Mouse (Mus musculus): ENCODE measurements around the gene Spata2l. TPM values are rescaled to one million over a fixed set of nuclear protein-coding genes. Genes with fewer than 3 reads are reported as not detected.
"Not testable (repeated sequence)": the region's sequence is repeated elsewhere in the genome, so short reads cannot be mapped to it uniquely, and the experiment has no call there.

Gene Spata2l
- polyA plus RNA-seq, 1 experiment from 2014 or later = 7.0 TPM

DNA sequence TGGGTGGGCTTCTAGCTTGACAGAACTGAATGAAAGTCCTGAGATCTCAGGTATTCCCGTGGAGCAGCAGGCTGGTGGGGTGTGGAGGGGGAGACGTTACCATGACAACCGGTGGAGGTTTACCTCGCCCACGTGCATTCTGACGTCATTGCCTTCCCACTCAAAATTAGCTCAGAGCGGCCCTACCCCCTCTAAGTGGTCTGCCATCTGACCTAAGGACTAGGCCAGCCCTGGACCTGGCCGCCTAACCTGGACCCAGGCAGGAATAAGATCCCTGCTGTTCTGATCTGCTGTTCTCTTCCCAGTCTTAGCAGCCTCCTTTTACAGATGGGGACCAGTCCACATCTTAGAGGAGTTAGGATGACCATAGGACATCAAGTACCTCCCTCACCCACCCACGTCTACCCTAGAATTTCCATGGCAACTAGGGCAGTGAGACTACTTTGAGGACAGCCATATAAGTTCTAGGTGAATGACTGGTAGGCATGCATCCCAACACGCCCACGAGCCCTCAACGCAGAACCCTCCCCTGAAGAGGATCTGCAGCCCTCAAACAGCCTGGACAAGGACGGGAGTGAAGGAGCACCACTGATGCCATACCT, 1.0 kb downstream of the Spata2l start:
- Histone ChIP-seq H3K4me1 (ENCODE audit: control insufficient read depth, insufficient read depth, low read length) (peaks cover 3% of the 10 kb centered on the region; the same call in 1 of the 2 replicates), H3K9ac (replicated peaks; ENCODE audit: low read depth, low read length) (no peak overlapping the region), H3K27ac (ENCODE audit: low read depth, low read length) (no peak overlapping the region), H3K4me2 (ENCODE audit: low read depth, low read length) (peak overlapping the region; percentile 52), H3K4me3 (ENCODE audit: low read depth, low read length) (peak overlapping the region; percentile 31), H3K9me3 (ENCODE audit: control insufficient read depth, low read length) (no peaks in the 10 kb centered on the region), H3K27me3 (ENCODE audit: control insufficient read depth, insufficient read depth, low read length) (no peaks in the 10 kb centered on the region), H3K36me3 (ENCODE audit: control insufficient read depth, insufficient read depth, low read length) (no peaks in the 10 kb centered on the region)
- 29% methylated on average over 13 of the region's 13 CpGs for WGBS
- no peak for ATAC-seq (ENCODE audit: low read depth)

- H3K9me3 ChIP-seq (ENCODE audit: control insufficient read depth, low read length) = no peaks in the 10 kb centered on the region
- no peak overlapping the region for H3K27ac ChIP-seq (ENCODE audit: low read depth, low read length)
- H3K4me2 ChIP-seq (ENCODE audit: low read depth, low read length) = no peak overlapping the region
- H3K27me3 ChIP-seq (ENCODE audit: control insufficient read depth, insufficient read depth, low read length) = no peaks in the 10 kb centered on the region
- no peak overlapping the region for H3K4me3 ChIP-seq (ENCODE audit: low read depth, low read length)
- H3K36me3 ChIP-seq (ENCODE audit: control insufficient read depth, insufficient read depth, low read length) = no peaks in the 10 kb centered on the region
- peaks cover 3% of the 10 kb centered on the region; the same call in 1 of the 2 replicates for H3K4me1 ChIP-seq (ENCODE audit: control insufficient read depth, insufficient read depth, low read length)
- ATAC-seq (ENCODE audit: low read depth) = no peak
- WGBS = 79% methylated on average over 11 of the region's 11 CpGs
- H3K9ac ChIP-seq (replicated peaks; ENCODE audit: low read depth, low read length) = no peak overlapping the region
Measured at GRCm38 (mm10) chr8:123233760-123234159, 2.3 kb downstream of the Spata2l start.

- Histone ChIP-seq H3K27ac (ENCODE audit: low read depth, low read length) (no peak overlapping the region), H3K9ac (replicated peaks; ENCODE audit: low read depth, low read length) (no peak overlapping the region), H3K4me3 (ENCODE audit: low read depth, low read length) (no peak overlapping the region), H3K4me2 (ENCODE audit: low read depth, low read length) (no peak overlapping the region), H3K9me3 (ENCODE audit: control insufficient read depth, low read length) (no peaks in the 10 kb centered on the region), H3K36me3 (ENCODE audit: control insufficient read depth, insufficient read depth, low read length) (no peaks in the 10 kb centered on the region), H3K4me1 (ENCODE audit: control insufficient read depth, insufficient read depth, low read length) (peaks cover 3% of the 10 kb centered on the region; the same call in 1 of the 2 replicates), H3K27me3 (ENCODE audit: control insufficient read depth, insufficient read depth, low read length) (no peaks in the 10 kb centered on the region)
- ATAC-seq (ENCODE audit: low read depth) = peak; percentile 35; the same call in 1 of the 2 replicates
- WGBS = 46% methylated on average over 11 of the region's 13 CpGs
Measured at GRCm38 (mm10) chr8:123233300-123233699, 2.7 kb downstream of the Spata2l start.

DNA sequence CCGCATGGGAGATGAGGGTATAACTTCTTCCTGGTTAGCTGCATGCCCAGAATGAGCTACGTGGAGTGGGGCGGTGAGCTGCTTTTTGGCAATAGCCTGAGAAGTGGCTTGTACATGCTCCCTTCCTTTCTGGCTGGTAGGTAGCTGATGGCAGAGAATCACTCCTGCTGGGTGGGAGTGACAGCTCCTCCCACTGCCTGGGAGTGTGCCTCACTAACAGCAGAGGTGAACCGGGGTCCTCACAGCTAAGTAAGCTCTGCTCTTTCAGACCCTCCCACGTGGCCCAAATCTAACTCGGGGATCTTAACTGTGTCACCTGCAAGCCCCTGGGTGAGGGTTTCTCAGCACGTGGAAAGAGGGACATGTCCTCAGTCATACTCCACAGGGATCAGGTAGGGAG, 3.5 kb downstream of the Spata2l start:
- no peak overlapping the region for H3K4me2 ChIP-seq (ENCODE audit: low read depth, low read length)
- 0 out of 2 replicates have a peak, but pooled peaks cover 2% of the 10 kb centered on the region for H3K36me3 ChIP-seq (ENCODE audit: control insufficient read depth, insufficient read depth, low read length)
- H3K4me1 ChIP-seq (ENCODE audit: control insufficient read depth, insufficient read depth, low read length) = peaks cover 3% of the 10 kb centered on the region; the same call in 1 of the 2 replicates
- H3K27me3 ChIP-seq (ENCODE audit: control insufficient read depth, insufficient read depth, low read length) = no peaks in the 10 kb centered on the region
- ATAC-seq (ENCODE audit: low read depth) = no peak
- H3K4me3 ChIP-seq (ENCODE audit: low read depth, low read length) = no peak overlapping the region
- no peak overlapping the region for H3K9ac ChIP-seq (replicated peaks; ENCODE audit: low read depth, low read length)
- no peaks in the 10 kb centered on the region for H3K9me3 ChIP-seq (ENCODE audit: control insufficient read depth, low read length)
- WGBS = 23% methylated on average over 7 of the region's 7 CpGs
- no peak overlapping the region for H3K27ac ChIP-seq (ENCODE audit: low read depth, low read length)

DNA sequence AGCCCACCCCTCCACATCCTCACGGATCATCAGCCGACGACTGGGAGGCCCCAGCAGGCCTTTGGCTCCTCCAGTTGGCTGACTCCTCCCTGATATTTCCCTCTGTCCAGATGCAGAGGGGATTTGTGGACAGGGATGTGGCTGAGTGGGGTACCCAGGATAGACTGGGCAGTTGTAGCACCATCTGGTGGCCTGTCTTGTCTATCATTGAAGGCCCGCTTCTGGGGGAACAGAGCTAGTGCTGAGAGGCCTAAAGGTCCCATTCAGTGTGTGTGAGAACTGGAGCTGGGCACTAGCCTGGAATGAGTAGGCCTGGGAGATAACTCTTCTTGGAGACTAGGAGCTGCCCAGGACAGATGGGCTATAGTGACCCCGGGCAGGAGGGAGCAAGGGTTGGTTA, 4.3 kb downstream of the Spata2l start:
- Histone ChIP-seq H3K27me3 (ENCODE audit: control insufficient read depth, insufficient read depth, low read length) (no peaks in the 10 kb centered on the region), H3K4me1 (ENCODE audit: control insufficient read depth, insufficient read depth, low read length) (peaks cover 3% of the 10 kb centered on the region; the same call in 1 of the 2 replicates), H3K4me3 (ENCODE audit: low read depth, low read length) (no peak overlapping the region), H3K27ac (ENCODE audit: low read depth, low read length) (no peak overlapping the region), H3K36me3 (ENCODE audit: control insufficient read depth, insufficient read depth, low read length) (peaks cover 3% of the 10 kb centered on the region; the same call in 1 of the 2 replicates), H3K9ac (replicated peaks; ENCODE audit: low read depth, low read length) (no peak overlapping the region), H3K9me3 (ENCODE audit: control insufficient read depth, low read length) (no peaks in the 10 kb centered on the region), H3K4me2 (ENCODE audit: low read depth, low read length) (no peak overlapping the region)
- ATAC-seq (ENCODE audit: low read depth) = no peak
- WGBS = 63% methylated on average over 5 of the region's 5 CpGs

DNA sequence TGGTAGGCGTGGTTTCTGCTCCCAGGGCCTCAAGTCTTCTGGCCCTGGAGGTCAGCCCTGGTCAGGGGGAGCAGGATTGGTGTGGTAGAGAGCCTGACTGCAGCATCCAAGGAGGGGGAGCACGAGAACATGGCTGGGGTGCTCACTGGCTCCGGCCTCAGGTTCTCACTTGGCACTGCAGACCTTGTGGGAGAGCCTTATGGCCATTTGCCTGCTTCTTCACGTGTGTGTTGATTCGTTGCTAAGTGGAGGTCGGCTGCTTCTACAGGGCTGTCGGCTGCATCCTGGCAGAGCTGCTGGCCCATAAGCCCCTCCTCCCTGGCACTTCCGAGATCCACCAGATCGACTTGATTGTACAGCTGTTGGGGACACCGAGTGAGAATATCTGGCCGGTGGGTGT, 5.7 kb downstream of the Spata2l start:
- not testable (repeated sequence) for H3K4me2 ChIP-seq (ENCODE audit: low read depth, low read length); H3K36me3 ChIP-seq (ENCODE audit: control insufficient read depth, insufficient read depth, low read length); H3K4me3 ChIP-seq (ENCODE audit: low read depth, low read length); H3K9me3 ChIP-seq (ENCODE audit: control insufficient read depth, low read length); H3K9ac ChIP-seq (replicated peaks; ENCODE audit: low read depth, low read length); H3K27me3 ChIP-seq (ENCODE audit: control insufficient read depth, insufficient read depth, low read length); H3K4me1 ChIP-seq (ENCODE audit: control insufficient read depth, insufficient read depth, low read length); ATAC-seq (ENCODE audit: low read depth); H3K27ac ChIP-seq (ENCODE audit: low read depth, low read length)
- WGBS = 87% methylated on average over 10 of the region's 11 CpGs

DNA sequence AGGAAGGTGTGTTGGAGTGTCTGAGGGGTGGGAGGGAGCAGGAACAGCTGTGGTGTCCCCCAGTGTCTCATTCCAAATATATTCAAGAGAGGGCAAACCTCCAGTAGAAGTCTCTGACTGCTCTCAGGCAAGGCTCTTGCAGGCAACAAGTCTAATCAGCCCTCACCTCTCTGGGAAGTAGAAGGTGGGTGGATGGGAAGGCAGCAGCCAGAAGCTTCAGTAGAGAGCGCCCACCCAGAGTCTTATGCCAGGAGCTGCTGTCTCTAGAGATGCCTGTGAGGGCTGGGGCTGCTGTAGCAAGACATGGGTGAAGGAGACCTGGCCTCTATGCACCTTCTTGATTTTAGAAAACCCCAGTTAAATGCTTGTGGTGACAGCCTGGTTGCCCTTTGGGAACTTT, 7.6 kb downstream of the Spata2l start:
- Histone ChIP-seq H3K27ac (ENCODE audit: low read depth, low read length) (no peak overlapping the region), H3K4me2 (ENCODE audit: low read depth, low read length) (no peak overlapping the region), H3K36me3 (ENCODE audit: control insufficient read depth, insufficient read depth, low read length) (peaks cover 3% of the 10 kb centered on the region; the same call in 1 of the 2 replicates), H3K9me3 (ENCODE audit: control insufficient read depth, low read length) (no peaks in the 10 kb centered on the region), H3K4me3 (ENCODE audit: low read depth, low read length) (no peak overlapping the region), H3K4me1 (ENCODE audit: control insufficient read depth, insufficient read depth, low read length) (peaks cover 14% of the 10 kb centered on the region), H3K27me3 (ENCODE audit: control insufficient read depth, insufficient read depth, low read length) (no peaks in the 10 kb centered on the region), H3K9ac (replicated peaks; ENCODE audit: low read depth, low read length) (no peak overlapping the region)
- 90% methylated on average over 1 of the region's 1 CpGs for WGBS
- no peak for ATAC-seq (ENCODE audit: low read depth)

GRCm38 (mm10) chr8:123224278-123225266, 11.5 kb downstream of the Spata2l start, which contains the start of gene Cdk10:
Gene Cdk10, plus strand, starts transcription at chr8:123224842.
- Histone ChIP-seq H3K36me3 (ENCODE audit: control insufficient read depth, insufficient read depth, low read length) (peaks cover 3% of the 10 kb centered on the region; the same call in 1 of the 2 replicates), H3K9ac (replicated peaks; ENCODE audit: low read depth, low read length) (peak within 1 kb of the TSS; percentile 79), H3K27me3 (ENCODE audit: control insufficient read depth, insufficient read depth, low read length) (no peaks in the 10 kb centered on the region), H3K4me2 (ENCODE audit: low read depth, low read length) (peak within 1 kb of the TSS; percentile 84), H3K4me3 (ENCODE audit: low read depth, low read length) (peak within 1 kb of the TSS; percentile 73), H3K27ac (ENCODE audit: low read depth, low read length) (peak within 1 kb of the TSS; percentile 80), H3K4me1 (ENCODE audit: control insufficient read depth, insufficient read depth, low read length) (peaks cover 14% of the 10 kb centered on the region), H3K9me3 (ENCODE audit: control insufficient read depth, low read length) (no peaks in the 10 kb centered on the region)
- WGBS = 3% methylated on average over 59 of the region's 59 CpGs
- ATAC-seq (ENCODE audit: low read depth) = peak; percentile 89

GRCm38 (mm10) chr8:123220917-123221316, 15.1 kb downstream of the Spata2l start:
- no peak overlapping the region for H3K27ac ChIP-seq (ENCODE audit: low read depth, low read length)
- H3K4me1 ChIP-seq (ENCODE audit: control insufficient read depth, insufficient read depth, low read length) = peaks cover 14% of the 10 kb centered on the region
- H3K27me3 ChIP-seq (ENCODE audit: control insufficient read depth, insufficient read depth, low read length) = no peaks in the 10 kb centered on the region
- H3K4me2 ChIP-seq (ENCODE audit: low read depth, low read length) = no peak overlapping the region
- H3K9me3 ChIP-seq (ENCODE audit: control insufficient read depth, low read length) = no peaks in the 10 kb centered on the region
- no peaks in the 10 kb centered on the region for H3K36me3 ChIP-seq (ENCODE audit: control insufficient read depth, insufficient read depth, low read length)
- no peak overlapping the region for H3K4me3 ChIP-seq (ENCODE audit: low read depth, low read length)
- H3K9ac ChIP-seq (replicated peaks; ENCODE audit: low read depth, low read length) = no peak overlapping the region
- ATAC-seq (ENCODE audit: low read depth) = no peak
- WGBS = 97% methylated on average over 1 of the region's 1 CpGs
